Mouse (Mus musculus) forebrain, embryonic 11.5 days (tissue): ENCODE measurements around the gene Parp2. TPM values are rescaled to one million over a fixed set of nuclear protein-coding genes. Genes with fewer than 3 reads are reported as not detected.

ENCODE experiments used
- polyA plus RNA-seq: library from polyadenylated mRNA; unstranded; fragments of >200 nt; fragmentation: Nextera tagmentation; extraction: Ambion mirVana; gene quantifications from 2 replicates; pipeline ENCODE4 v1.2.1, GENCODE M21; 2014

Gene Parp2
- polyA plus RNA-seq, 1 experiment from 2014 or later: 87.7 TPM

Other genes starting within 250 kb of the Parp2 start
- gene Olfr744, start 193.0 kb upstream of the Parp2 start, polyA plus RNA-seq: not detected in 2 replicates
- not detected in 2 replicates for gene Olfr745, start 168.5 kb upstream of the Parp2 start, polyA plus RNA-seq
- not detected in 2 replicates for gene Olfr746, start 160.8 kb upstream of the Parp2 start, polyA plus RNA-seq
- gene Olfr747, start 114.6 kb upstream of the Parp2 start, polyA plus RNA-seq: not detected in 2 replicates
- gene Olfr748, start 100.5 kb upstream of the Parp2 start, polyA plus RNA-seq: not detected in 2 replicates
- not detected in 2 replicates for gene Olfr749, start 62.7 kb upstream of the Parp2 start, polyA plus RNA-seq
- gene Ttc5, start 22.3 kb upstream of the Parp2 start, polyA plus RNA-seq: 101 and 109 TPM in 2 replicates
- gene Ccnb1ip1, start 109 bp upstream of the Parp2 start, polyA plus RNA-seq: not detected in 2 replicates
- 4.4 and 5.2 TPM in 2 replicates for gene Tep1, start 62.7 kb downstream of the Parp2 start, polyA plus RNA-seq
- gene Klhl33, start 89.7 kb downstream of the Parp2 start, polyA plus RNA-seq: 0.16 and 0.21 TPM in 2 replicates
- 158 and 179 TPM in 2 replicates for gene Osgep, start 117.1 kb downstream of the Parp2 start, polyA plus RNA-seq
- gene Apex1, start 117.1 kb downstream of the Parp2 start, polyA plus RNA-seq: 399 and 410 TPM in 2 replicates
- 54.4 and 67.3 TPM in 2 replicates for gene Pip4p1, start 123.0 kb downstream of the Parp2 start, polyA plus RNA-seq
- gene Pnp, start 123.2 kb downstream of the Parp2 start, polyA plus RNA-seq: 64.9 and 69.6 TPM in 2 replicates
- not detected in 2 replicates for gene Gm49342, start 136.7 kb downstream of the Parp2 start, polyA plus RNA-seq
- 0.24 and 0.39 TPM in 2 replicates for gene Pnp2, start 148.2 kb downstream of the Parp2 start, polyA plus RNA-seq
- not detected in 2 replicates for gene Rnase10, start 199.9 kb downstream of the Parp2 start, polyA plus RNA-seq
- gene Rnase9, start 234.0 kb downstream of the Parp2 start, polyA plus RNA-seq: not detected in 2 replicates
- gene Rnase11, start 242.3 kb downstream of the Parp2 start, polyA plus RNA-seq: not detected in 2 replicates
- not detected in 2 replicates for gene Rnase12, start 249.8 kb downstream of the Parp2 start, polyA plus RNA-seq